Mouse (Mus musculus) natural killer cell, adult 2 months (primary cell): ENCODE data around the gene Zfp326.

Source experiments
- DNase-seq, 2 experiments: peaks; one replicate each; pipeline ENCODE4 v3.0.0; 2022; ENCODE audit warnings: low spot score in 2 of 2

The Zfp326 gene

DNA sequence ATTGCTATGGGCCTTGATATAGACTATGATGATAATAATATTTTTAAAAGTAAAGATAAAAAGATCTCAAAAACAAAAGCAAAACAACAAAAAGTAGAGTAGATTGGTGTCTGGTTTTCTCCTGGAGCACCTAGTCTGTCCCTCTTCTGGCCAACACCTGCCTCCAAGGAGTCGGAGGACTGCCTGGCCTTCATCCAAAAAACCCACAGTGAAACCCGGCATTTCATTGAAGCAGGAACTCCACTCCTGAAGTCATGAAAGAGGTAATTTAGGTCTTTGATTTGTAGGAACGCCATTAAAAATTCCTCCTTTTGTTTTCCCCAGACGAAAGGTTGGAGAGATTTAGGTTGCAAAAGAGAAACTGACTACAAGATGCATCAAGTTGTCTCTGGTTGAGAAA is 8.9 kb upstream of the Zfp326 start:
- DNase-seq, result no peak

DNA sequence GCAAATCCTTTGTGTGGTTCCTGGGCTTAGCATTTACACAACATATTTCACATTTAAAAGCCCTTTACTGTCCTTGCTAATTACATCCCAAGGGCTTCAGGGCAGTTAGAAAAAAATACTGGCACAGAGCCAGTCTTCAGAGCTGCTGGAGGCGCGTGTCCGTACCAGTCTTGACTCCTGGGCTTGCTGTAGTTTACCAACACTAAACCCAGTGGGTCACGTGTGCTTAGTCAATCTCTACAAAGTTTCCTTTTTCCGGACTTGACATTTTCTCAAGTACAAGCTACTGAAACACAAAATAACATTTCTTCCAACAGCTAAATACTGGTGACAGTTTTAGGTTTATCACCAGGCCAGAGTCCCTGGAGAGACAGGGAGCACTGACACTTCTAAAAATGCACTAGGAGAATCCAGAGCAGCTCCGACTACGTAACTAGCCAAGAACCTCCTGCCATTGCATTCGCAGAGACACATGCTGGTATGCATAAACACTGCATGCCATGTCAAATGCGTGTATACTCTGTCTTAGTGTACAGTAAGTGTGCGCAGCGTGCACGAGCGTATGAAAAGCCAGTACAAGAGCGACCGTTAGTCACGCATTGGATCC is 8.4 kb upstream of the Zfp326 start:
- DNase-seq, result no peak

DNA sequence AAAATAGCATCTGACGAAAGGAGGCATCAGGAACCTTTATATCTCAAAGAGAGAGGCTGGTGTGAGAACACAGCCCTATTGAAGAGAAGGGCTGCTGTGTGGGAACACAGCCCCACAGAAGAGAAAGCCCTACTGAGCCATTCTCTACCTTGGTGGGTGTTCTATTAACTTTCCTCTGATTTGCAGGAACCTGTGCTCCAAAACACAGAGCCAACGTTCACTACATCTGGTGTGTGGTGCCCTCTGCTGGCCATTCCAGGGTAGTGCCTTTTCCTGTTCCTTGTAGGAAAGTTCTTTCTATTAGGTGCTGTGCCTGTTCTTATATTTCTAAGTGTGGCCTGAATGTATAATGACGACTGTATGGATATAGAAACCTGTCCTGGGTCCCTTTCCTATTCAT is 7.8 kb upstream of the Zfp326 start:
- peak; percentile 66 to 79 for DNase-seq

DNA sequence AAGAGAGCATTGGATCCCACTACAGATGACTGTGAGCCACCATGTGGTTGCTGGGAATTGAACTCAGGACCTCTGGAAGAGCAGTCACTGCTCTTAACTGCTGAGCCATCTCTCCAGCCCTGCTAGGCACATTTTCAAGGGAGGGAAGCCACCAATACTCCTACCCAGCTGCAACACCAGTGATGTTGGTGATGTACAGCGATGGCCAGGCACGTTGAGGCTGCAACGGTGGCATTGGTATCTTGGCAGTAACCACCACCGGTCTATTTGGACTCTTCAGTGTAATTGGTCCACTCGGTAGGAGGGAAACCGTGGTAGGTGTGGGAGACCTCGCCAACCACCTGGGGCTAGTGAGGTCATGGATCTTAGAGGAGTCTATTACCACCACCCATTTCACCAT is 6.6 kb upstream of the Zfp326 start:
- no peak for DNase-seq

DNA sequence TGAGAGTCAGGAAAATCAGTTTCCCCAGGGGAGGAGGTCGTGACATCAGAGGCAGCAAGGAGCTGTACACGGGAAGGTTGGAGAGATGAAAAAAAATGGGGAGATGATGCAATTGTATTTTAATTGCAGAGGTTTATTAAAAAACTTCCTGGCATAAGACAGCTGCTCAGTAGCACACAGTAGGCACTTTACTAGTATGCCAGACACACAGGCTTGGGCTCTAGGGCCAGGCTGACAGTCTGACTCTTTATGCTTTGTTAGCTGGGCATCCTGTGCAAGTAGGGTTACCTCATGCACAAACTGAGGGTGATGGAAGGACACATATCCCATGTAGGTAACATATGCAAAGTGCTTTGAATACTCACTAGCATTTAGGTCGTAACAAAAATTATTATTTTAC is 5.2 kb upstream of the Zfp326 start:
- DNase-seq, result no peak

DNA sequence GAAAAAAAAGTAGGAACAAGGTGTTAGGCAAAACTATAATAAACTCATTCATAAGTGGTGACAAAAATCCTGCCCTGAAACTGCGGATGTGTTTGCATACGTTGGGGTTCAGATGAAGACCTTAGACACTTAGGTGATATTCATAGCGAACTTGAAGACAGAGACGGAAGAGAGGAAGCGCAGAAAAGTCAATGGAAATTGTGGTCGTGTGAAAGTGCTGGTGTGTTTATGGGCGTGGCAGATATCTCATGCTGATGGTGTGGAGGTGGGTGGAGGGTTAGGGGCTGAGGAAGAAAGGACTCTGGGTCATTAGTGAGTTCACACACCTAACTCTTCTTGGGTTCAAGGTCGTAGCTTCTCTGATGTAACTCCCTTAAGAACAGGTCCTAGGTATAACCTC is 4.2 kb upstream of the Zfp326 start:
- no peak for DNase-seq

DNA sequence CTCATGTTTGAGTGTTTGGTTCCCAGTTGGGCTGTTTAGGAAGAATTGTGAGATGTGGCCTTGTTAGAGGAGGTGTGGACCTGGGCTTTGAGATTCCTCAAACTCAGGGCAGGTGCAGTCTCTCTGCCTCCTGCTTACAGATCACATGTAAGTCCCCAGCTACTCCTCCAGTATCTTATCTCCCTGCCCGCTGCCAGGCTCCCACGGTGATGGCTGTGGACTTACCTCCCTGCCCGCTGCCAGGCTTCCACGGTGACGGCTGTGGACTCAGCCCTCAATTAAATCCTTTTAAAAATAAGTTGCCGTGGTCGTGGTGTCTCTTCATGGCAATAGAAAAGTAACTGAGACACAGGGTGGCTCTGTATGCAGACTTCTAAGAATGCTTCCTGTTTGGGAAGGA is 3.4 kb upstream of the Zfp326 start:
- DNase-seq, result no peak

DNA sequence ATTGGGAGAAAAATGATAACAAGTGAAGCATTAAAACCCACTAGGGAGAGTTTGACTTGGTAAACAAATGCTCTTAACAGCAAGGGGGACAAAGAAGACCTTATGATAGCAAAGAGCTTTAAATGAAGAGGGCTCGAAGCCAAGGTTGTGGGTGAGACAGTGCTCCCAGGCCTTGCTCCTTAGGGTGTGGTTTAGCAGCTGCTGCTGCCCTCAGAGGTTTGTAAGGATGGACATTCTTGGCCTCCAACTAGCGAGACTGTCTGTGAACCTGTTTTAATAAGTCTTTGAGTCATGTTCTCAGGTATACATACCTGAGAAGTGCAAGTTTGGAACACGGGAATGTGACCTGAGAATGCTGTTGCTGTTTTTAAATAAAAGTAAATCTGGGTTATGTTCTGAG is 2.6 kb upstream of the Zfp326 start:
- DNase-seq, result no peak

DNA sequence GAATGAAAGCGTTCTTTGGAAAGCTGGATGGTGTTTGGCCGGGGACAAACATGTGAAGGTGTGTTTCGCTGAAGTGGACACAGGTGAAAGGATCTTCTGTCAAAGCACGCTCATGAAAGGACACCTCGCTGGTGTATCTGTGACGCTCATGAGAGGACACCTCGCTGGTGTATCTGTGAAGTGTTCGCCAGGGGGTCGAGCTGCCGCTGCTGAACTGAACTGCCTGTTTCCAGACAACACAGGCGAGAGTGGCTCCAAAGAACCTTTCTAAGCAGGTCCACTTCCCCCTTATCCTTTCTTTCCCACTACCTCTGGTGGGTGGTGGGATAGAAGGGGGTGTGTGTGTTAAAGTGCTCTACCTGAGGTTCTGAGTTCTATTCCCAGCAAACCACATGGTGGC is 1.9 kb upstream of the Zfp326 start:
- no peak for DNase-seq

DNA sequence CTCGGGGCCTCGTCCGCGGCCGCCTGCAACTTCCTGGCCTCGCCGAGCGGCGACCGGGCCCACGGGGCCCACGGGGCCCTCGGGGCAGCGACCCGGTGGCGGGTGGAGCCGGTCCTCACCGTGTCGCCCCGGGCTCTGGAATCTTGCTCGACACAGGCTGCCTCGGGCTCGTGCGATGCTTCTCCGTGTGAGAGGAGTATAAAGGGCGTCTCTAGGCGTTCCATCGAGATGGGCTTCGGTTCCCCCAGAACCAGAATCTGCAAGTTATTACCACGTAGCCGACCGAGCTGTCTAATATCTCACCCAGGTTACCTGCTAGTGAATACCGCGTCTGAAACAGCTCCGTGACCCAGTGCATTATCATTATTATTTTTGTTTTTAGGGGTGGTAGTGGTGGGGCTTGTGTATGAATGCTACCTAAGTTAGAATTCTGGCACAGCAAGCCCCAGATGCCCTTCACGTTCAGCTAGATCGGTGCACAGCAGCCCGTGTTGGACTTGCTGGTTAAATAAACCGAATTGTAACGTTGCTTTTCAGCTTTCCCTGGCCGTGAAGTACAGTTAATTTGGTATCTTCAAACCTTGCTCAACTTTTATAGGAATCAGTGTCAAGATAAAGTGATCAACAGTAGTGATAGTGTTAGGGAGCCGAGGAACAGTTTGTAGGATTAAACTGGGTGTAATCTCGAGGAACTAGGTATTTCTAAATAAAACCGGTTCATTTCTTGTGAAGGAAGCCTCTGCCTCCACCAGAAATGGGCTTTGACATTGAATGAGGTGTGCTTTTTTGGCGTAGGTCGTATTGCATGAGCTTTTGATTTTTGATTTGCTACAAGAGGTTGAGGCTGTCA is 785 bp downstream of the Zfp326 start:
- DNase-seq, result peak in 1 of 2 experiments; percentile 2

DNA sequence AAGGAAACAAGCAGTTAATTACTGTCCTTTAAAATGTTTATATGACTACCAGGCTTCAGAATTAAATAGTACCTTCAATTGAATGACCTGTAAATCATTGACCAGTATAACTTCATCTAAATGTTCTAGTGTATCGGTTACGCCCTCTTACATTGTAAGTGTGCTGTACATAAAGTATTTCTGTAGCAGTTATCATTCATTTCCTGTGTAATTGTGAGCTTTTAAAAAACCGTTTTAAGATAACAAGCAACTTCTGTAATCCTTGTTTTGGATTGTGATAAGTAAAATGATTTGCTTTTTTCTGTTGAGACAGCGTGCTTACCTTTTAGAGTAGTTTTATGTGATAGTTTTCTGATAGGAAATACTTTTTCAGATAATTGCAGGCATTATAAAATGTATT is 11.0 kb downstream of the Zfp326 start:
- DNase-seq, result no peak

DNA sequence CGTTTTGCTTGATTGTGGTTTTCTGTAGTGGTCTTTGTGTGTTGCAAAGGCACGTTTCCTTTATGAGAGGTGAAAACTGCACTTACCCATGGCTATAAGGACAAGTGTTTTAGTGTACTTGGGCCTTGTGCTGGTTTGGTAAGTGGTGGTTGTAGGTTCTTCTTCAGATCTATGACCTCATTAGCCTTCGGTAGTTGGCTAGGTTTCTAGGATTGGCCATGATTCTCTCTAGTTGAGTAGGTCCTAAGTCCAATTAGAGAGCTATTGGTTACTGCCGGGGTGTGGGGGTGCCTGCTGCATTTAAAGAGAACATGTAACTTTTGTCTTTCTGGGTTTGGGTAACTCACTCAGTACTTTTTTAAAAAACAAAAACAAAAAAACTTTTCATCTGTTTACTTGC is 21.8 kb downstream of the Zfp326 start:
- DNase-seq, result no peak

DNA sequence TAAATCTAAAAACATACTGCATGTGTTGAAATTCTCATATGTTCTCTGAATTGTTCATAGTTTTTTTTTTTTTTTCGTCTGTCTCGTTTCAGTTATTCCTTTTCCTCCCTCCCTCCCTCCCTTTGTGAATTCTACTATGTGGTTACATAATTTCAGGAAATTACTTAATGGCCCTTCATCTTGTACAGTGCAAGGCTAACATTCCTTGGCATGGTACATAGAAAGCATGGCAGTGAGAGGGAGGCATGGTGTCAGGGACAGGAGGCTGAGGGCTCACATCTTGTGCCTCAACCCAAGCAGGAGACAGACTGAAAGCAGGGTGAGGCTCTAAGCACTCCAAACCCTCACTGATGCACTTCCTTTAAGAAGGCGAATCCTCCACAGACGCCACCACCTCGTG is 32.8 kb downstream of the Zfp326 start:
- no peak for DNase-seq

DNA sequence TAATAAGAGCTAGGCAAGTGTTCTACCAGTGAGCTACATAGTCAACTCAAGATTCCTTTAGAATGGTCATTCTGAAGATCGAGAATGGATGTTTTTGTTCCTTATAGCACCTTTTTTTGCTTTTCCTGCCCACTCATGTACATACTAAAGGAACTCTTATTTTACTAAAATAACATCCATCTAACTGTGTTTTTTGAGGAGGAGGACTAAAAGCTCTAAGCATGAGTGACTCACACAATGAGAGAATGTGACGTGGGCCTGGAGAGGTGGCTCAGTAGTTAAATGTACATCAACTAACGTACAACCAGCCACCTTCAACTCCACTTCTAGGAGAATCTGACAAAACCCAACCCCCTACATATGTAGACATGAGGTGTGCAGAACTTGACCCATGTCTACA is 33.3 kb downstream of the Zfp326 start:
- no peak for DNase-seq

DNA sequence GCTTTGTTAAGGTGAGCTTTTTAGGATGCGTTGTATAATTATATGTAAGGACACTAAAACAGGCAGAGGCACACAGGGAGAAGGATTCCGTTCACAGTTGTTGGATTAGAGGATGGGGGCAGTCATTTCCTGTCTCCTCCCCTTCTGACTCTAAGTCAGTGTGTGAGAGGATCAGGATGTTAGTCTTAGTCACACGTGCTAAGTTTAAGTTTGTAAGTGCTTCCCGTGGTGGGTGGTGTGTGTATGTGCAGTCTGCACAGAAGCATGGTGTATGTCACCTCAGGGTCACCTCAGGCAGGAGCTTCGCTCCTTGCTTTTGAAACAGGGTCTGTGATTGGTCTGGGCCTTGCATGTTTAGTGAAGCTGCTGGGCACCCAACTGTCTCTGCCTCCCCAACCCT is 35.1 kb downstream of the Zfp326 start:
- DNase-seq, result no peak

DNA sequence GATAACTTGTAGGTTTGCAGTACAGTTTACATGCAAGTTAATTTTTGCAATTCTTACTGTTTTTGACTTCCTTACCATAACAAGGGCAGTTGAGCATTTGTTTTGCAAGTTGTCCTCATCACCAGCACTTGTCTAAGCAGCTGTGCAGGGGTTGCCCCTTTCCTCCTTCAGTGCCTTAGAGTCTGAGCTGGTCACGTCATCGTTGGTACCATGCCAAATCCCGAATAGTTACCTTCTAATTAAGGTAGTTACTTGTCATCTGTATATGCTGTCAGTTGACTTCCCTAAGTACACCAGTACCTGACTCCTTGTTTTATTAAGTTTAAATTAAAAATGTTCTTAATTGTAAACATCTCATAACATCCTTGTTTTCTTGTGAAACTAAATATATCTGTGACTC is 41.0 kb downstream of the Zfp326 start:
- no peak for DNase-seq

DNA sequence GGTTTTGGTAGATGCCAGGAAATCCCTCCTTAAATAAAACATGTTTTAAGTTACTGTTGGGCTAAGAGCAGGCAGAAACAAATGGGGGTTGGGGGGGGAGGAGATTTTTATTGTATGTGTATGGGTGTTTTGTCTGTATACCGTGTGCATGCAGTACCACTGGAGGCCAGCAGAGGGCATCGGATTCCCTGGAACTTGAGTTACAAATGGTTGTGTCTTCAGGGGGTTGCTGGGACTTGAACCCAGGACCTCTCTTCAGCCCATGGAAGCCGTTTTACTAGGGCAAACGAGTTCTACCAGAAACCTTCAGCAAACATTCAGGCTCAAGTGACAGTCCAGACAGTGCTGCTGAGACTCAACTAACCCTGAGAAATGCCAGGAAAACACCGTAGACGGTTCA is 41.9 kb downstream of the Zfp326 start:
- DNase-seq, result peak in 1 of 2 experiments; percentile 24

DNA sequence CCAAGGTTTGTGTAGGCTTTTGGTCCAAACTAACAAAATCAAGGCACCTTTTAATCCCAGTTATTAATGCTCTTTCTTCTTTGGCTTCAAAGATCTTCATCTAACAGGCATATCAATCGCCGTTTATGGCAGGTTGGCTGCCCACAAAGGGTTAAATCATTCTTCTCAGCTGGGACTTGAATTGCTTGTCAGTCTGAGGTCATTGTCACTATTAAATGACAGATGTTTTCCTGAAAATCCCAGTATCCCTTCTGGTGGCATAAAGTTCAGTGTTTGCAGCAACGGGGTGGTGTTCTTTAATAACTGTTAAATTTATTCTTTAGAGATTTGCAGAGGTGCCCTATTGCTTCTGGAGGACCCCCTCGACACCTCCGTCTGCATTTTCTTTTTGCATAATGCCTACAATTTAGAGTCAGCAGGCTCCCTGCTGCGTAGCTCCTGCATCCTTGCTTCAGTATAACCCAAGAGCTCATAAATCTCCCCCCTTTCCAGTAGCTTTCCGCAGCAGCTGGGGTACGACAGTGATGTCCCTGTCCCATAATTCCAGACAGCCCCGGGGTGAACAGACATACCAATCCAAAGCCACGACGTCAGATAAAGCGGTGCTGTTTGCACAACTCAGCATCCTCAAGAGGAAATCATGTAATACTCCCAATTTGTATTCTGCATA is 46.6 kb downstream of the Zfp326 start:
- DNase-seq, result no peak

DNA sequence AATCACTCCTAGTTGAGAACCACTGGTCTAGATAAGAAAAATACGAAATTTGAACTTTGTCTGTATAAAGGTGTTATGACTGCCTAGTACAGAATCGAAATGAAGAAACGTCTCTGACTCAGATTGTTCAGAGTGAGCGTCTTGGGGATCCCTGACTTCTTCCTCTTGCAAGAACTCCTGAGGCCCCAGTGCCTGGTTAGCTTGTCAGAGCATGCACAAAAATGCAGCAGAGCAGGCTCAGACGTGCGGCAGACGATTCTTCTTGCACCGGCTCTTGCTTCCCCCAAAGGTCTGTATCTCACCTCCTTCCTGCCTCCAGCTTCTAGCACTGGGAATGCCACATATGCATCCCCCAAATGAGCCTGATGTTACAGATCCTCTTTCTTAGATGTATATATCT is 48.0 kb downstream of the Zfp326 start:
- DNase-seq, result no peak

DNA sequence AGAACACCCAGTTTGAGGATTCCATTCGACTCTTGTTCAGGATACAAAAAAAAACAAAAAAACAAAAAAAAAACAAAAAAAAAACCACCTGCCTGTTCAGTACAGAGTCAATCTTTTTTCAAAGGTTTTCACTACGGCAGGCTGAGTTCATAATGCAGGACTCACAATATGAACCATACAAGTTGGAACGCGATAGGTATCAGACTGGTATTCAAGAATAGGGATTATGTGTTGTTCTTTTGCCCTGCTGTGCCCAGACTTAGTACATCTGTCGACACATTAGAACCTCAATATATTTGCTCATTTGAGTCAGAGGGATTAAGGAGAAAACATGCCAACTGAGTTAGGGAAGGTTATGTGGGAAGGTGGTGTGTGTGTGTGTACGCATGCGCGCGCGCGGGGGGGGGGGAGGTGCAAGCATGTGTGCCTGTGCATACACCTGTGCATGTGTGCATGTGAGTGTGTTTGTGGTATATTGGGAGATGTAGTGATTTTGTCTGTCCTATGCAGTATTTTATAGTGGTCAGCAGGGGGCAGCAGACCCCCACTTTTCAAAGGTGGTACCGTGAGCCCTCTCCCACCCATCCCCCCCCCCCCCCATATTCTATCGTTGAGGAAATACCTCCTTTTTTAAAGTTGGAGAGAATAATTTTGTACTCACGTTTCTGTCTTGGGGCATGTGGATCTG is 49.3 kb downstream of the Zfp326 start:
- DNase-seq, result no peak

DNA sequence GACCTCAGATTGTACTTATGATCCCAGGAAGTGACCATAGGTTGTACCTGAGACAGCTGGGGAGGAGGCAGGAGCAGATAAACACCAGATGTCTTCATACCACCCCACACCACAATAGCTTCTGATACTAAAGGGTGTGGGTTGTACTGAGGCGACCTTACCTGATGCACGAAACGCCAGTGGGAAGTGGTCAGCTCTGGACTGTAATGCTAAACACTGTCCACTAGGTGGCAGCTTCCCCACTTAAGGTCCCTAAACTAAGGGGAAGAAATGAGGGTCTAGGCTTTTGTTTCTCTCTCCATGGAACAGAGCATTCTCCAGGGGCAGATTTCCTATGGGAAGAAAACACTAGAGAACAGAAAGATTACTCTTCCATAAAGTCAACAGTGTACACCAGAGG is 53.9 kb downstream of the Zfp326 start:
- DNase-seq, result peak; percentile 5 to 15

DNA sequence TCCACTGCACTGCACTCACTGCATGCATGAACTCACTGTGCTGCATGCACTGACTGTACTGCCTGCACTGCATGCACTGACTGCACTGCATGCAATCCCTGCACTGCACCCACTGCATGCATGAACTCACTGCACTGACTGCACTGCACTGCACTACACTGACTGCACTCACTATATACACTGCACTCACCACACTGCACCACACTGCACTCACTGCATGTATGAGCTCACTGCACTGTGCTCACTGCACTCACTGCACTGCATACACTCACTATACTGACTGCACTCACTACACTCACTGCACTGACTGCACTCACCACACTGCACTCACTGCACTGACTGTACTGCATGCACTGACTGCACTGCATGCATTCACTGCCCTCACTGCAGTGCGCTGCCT is 56.0 kb downstream of the Zfp326 start:
- no peak for DNase-seq

DNA sequence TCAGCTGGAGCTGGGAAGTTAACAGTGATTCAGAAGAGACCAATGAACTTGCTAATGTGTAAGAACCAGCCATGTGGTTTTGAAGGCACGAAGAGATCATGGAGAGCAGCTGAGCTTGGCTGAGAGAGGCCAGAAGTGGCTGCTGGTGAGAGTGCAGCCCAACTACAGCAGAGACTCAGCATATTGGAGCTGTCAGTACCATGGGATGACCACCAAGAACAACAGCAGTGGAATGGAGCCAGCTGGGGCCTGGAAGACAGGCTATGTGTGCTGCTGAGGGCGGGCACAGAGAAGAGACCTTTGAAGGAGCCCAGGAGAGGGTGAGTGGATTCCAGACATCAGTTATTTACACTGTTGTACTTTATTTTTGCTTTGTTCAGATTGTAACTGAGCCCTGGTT is 65.6 kb downstream of the Zfp326 start:
- DNase-seq, result no peak
